Comparison of ENCODE assay signal across 8 mouse cellular contexts in genomic region chr7:133066776-133067175, GRCm38 (mm10). TPM values are rescaled to one million over a fixed set of nuclear protein-coding genes. Genes with fewer than 3 reads are reported as not detected.
DNase-seq lines count a peak whose midpoint lies in the region; ATAC-seq lines count a peak whose summit lies in the region.

No protein-coding gene starts in this region.

- peak; percentile 48 for DNase-seq in cerebellum, adult 11 months
- DNase-seq in testis, postnatal 14 days (ENCODE audit: low spot score), result peak; percentile 32
- DNase-seq in testis, postnatal 10 days (ENCODE audit: low spot score), result no peak
- peak; percentile 37 to 63 for DNase-seq in layer of hippocampus, postnatal 36 days
- peak; percentile 82 for DNase-seq in telencephalon, adult 2 months (ENCODE audit: low read depth, low spot score)
- no peak for DNase-seq in gastrocnemius, postnatal 10 days
- no peak for DNase-seq in kidney, adult 11 months

- ATAC-seq in cerebellum, adult (ENCODE audit: insufficient number of reproducible peaks, low FRiP score, low TSS enrichment), result no peak

RNA-seq across cellular contexts. Expression of gene Fgfr2, which starts 56.4 kb away (rescaled TPM):
- total RNA-seq in layer of hippocampus, postnatal 36 days (2021), result 10 to 100 TPM; 45.4 to 47.9 TPM
- total RNA-seq in gastrocnemius, postnatal 10 days (2021), result 1 to 10 TPM; 3.0 to 6.1 TPM

RNA-seq across cellular contexts. Expression of gene Ctbp2, which starts 57.4 kb away (rescaled TPM):
- total RNA-seq in layer of hippocampus, postnatal 36 days (2021), result 10 to 100 TPM; 50.2 to 57.2 TPM
- 10 to 100 TPM; 33.8 to 40.9 TPM for total RNA-seq in gastrocnemius, postnatal 10 days (2021)

Comparison
In these comparisons a context has a peak if more than half of its experiments do, and no peak if none do; other contexts are left out.
1. DNase-seq: peak in cerebellum, adult 11 months (single experiment), testis, postnatal 14 days (single experiment), layer of hippocampus, postnatal 36 days (2 of 2) and telencephalon, adult 2 months (single experiment); none in testis, postnatal 10 days (single experiment), gastrocnemius, postnatal 10 days (single experiment) and kidney, adult 11 months (single experiment).
2. RNA of gene Fgfr2, which starts 56.4 kb away (total RNA-seq): 45.4 to 47.9 TPM in layer of hippocampus, postnatal 36 days; 3.0 to 6.1 TPM in gastrocnemius, postnatal 10 days; every median in the first group is over 4 times any median in the second.